In genomic region chr11:108030956-108031604, GRCm38 (mm10) we compare ENCODE assay signal across 9 mouse cellular contexts.
DNase-seq lines count a peak whose midpoint lies in the region; ATAC-seq and TF ChIP-seq lines count a peak whose summit lies in the region.
"Had no signal": no experiment of that assay in that cellular context is flagged by ENCODE, and none has a peak within 500 bp of the region (broad histone marks: within the 10 kb centered on the region; RNA-seq: fewer than 3 reads in every experiment).

No protein-coding gene starts in this region.

- DNase-seq in hindbrain, embryonic 10.5 days (ENCODE audit: low spot score): peak; percentile 45
- peak; percentile 48 for DNase-seq in R1 (ENCODE audit: low read depth, low spot score)
- DNase-seq in embryo, embryonic 10 days (ENCODE audit: low spot score): peak; percentile 71
- peak; percentile 50 for DNase-seq in heart, postnatal 0 days (ENCODE audit: low spot score)
- peak; percentile 61 for DNase-seq in kidney, postnatal 14 days
- peak; percentile 34 to 64 for DNase-seq in lung, postnatal 4 days
- peak; percentile 52 for DNase-seq in skeletal muscle tissue, adult 2 months (ENCODE audit: low read depth, low spot score)

- peaks cover 23% of the 10 kb centered on the region; the same call in 1 of the 2 replicates for H3K4me1 ChIP-seq in hindbrain, embryonic 10.5 days (replicated peaks)
- H3K4me1 ChIP-seq in hindbrain, embryonic 13.5 days (replicated peaks): peaks cover 8% of the 10 kb centered on the region; the same call in 1 of the 2 replicates
- H3K4me1 ChIP-seq in heart, postnatal 0 days (ENCODE audit: control insufficient read depth, insufficient read depth): peaks cover 25% of the 10 kb centered on the region

- no peak overlapping the region for H3K9ac ChIP-seq in hindbrain, embryonic 13.5 days
- H3K9ac ChIP-seq in heart, postnatal 0 days (replicated peaks; ENCODE audit: low read depth, low read length): no peak overlapping the region
- H3K9ac ChIP-seq: limb, embryonic 15.5 days had no signal

- WGBS in hindbrain, embryonic 10.5 days: 49% methylated on average over 10 of the region's 10 CpGs
- WGBS in hindbrain, embryonic 13.5 days: 52% methylated on average over 10 of the region's 10 CpGs
- 40% methylated on average over 10 of the region's 10 CpGs for WGBS in heart, postnatal 0 days

- H3K36me3 ChIP-seq in hindbrain, embryonic 10.5 days: no peaks in the 10 kb centered on the region
- H3K36me3 ChIP-seq in hindbrain, embryonic 13.5 days: no peaks in the 10 kb centered on the region
- H3K36me3 ChIP-seq in heart, postnatal 0 days (replicated peaks; ENCODE audit: control insufficient read depth, insufficient read depth, low read length): no peaks in the 10 kb centered on the region
- H3K36me3 ChIP-seq: limb, embryonic 15.5 days had no signal

- peak; percentile 86 for TF ChIP-seq CTCF in heart, postnatal 0 days (IDR thresholded peaks at IDR 0.05; ENCODE audit: low read depth)

- no peak for ATAC-seq in hindbrain, embryonic 13.5 days (ENCODE audit: low FRiP score)
- ATAC-seq in heart, postnatal 0 days (ENCODE audit: insufficient read depth, low read depth): peak; percentile 78

- no peak for TF ChIP-seq EP300 in heart, postnatal 0 days (IDR thresholded peaks at IDR 0.05; ENCODE audit: low read depth)

- H3K4me2 ChIP-seq in hindbrain, embryonic 13.5 days: no peak overlapping the region
- H3K4me2 ChIP-seq in heart, postnatal 0 days (ENCODE audit: low read depth, low read length): no peak overlapping the region
- H3K4me2 ChIP-seq: limb, embryonic 15.5 days had no signal

- no peak overlapping the region for H3K27ac ChIP-seq in hindbrain, embryonic 10.5 days
- no peak overlapping the region for H3K27ac ChIP-seq in hindbrain, embryonic 13.5 days
- H3K27ac ChIP-seq in heart, postnatal 0 days (ENCODE audit: low read depth): no peak overlapping the region
- H3K27ac ChIP-seq: limb, embryonic 15.5 days had no signal

- no peaks in the 10 kb centered on the region for H3K9me3 ChIP-seq in hindbrain, embryonic 10.5 days
- H3K9me3 ChIP-seq in hindbrain, embryonic 13.5 days: no peaks in the 10 kb centered on the region
- no peaks in the 10 kb centered on the region for H3K9me3 ChIP-seq in heart, postnatal 0 days (replicated peaks; ENCODE audit: control insufficient read depth, low read length)
- H3K9me3 ChIP-seq: limb, embryonic 15.5 days had no signal

- H3K4me3 ChIP-seq in hindbrain, embryonic 10.5 days: no peak overlapping the region
- H3K4me3 ChIP-seq in hindbrain, embryonic 13.5 days: no peak overlapping the region
- H3K4me3 ChIP-seq in heart, postnatal 0 days (ENCODE audit: low read depth, low read length): no peak overlapping the region
- H3K4me3 ChIP-seq: limb, embryonic 15.5 days had no signal

- H3K27me3 ChIP-seq in hindbrain, embryonic 10.5 days (ENCODE audit: insufficient read depth, poor library complexity, severe bottlenecking): peaks cover 7% of the 10 kb centered on the region; the same call in 1 of the 2 replicates
- no peaks in the 10 kb centered on the region for H3K27me3 ChIP-seq in hindbrain, embryonic 13.5 days
- no peaks in the 10 kb centered on the region for H3K27me3 ChIP-seq in heart, postnatal 0 days (ENCODE audit: control insufficient read depth, insufficient read depth, low read length)
- H3K27me3 ChIP-seq: limb, embryonic 15.5 days had no signal
